27 mouse cellular contexts compared by ENCODE assay signal in the genomic region with DNA sequence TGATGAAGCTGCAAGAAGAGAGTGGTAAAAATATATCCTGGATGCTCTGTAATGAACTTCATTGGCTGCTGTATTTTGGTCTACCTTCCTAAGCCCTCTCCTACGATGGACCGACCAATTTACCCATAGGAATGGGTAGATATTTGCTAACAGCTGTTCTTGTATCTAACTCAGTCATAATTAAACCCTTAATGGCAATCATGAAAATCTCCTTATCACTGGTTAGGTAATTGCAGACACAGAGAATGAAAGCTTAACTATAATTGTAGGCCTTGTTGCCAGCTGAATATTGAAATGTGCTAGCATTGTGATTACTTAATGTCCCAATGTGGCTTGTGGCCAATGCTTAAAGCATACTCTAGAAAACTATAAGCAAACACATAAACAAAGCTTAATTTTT.
DNase-seq lines count a peak whose midpoint lies in the region; ATAC-seq and TF ChIP-seq lines count a peak whose summit lies in the region.
"Had no signal": no experiment of that assay in that cellular context is flagged by ENCODE, and none has a peak within 500 bp of the region (broad histone marks: within the 10 kb centered on the region; RNA-seq: fewer than 3 reads in every experiment).

No protein-coding gene starts in this region.

- peak; percentile 50; the same call in 1 of the 2 replicates for ATAC-seq in forebrain, embryonic 14.5 days
- no peak for ATAC-seq in forebrain, embryonic 12.5 days (ENCODE audit: low FRiP score)
- no peak for ATAC-seq in forebrain, postnatal 0 days
- ATAC-seq in forebrain, embryonic 11.5 days (replicated peaks; ENCODE audit: low FRiP score), result no peak
- ATAC-seq in midbrain, postnatal 0 days (ENCODE audit: low FRiP score), result no peak
- no peak for ATAC-seq in midbrain, embryonic 14.5 days (ENCODE audit: low FRiP score, low TSS enrichment)
- ATAC-seq: activated CD4-positive, CD25-positive, alpha-beta regulatory T cell, adult 4 months; CD4-positive, CD25-positive, alpha-beta regulatory T cell, adult 4 months; Patski had no signal

- no peaks in the 10 kb centered on the region for H3K4me1 ChIP-seq in forebrain, embryonic 14.5 days (ENCODE audit: control insufficient read depth, insufficient read depth, low read length)
- H3K4me1 ChIP-seq in forebrain, embryonic 12.5 days, result no peaks in the 10 kb centered on the region
- H3K4me1 ChIP-seq in forebrain, postnatal 0 days (ENCODE audit: insufficient read depth), result no peaks in the 10 kb centered on the region
- H3K4me1 ChIP-seq in forebrain, embryonic 11.5 days (replicated peaks; ENCODE audit: control insufficient read depth, insufficient read depth, low read length), result no peaks in the 10 kb centered on the region
- no peaks in the 10 kb centered on the region for H3K4me1 ChIP-seq in midbrain, postnatal 0 days (ENCODE audit: insufficient read depth, low read length)
- no peaks in the 10 kb centered on the region for H3K4me1 ChIP-seq in midbrain, embryonic 14.5 days (ENCODE audit: control insufficient read depth, insufficient read depth, low read length)
- H3K4me1 ChIP-seq: embryonic facial prominence, embryonic 13.5 days; embryonic facial prominence, embryonic 15.5 days; forebrain, embryonic 10.5 days had no signal

- 74% methylated on average over 2 of the region's 2 CpGs for WGBS in forebrain, embryonic 14.5 days
- WGBS in forebrain, embryonic 12.5 days, result 60% methylated on average over 2 of the region's 2 CpGs
- 70% methylated on average over 2 of the region's 2 CpGs for WGBS in forebrain, postnatal 0 days
- WGBS in forebrain, embryonic 11.5 days, result 88% methylated on average over 2 of the region's 2 CpGs
- 76% methylated on average over 2 of the region's 2 CpGs for WGBS in midbrain, postnatal 0 days
- 94% methylated on average over 2 of the region's 2 CpGs for WGBS in midbrain, embryonic 14.5 days

- H3K9ac ChIP-seq in forebrain, embryonic 14.5 days (ENCODE audit: low read length), result no peak overlapping the region
- no peak overlapping the region for H3K9ac ChIP-seq in forebrain, embryonic 12.5 days
- H3K9ac ChIP-seq in forebrain, postnatal 0 days, result no peak overlapping the region
- H3K9ac ChIP-seq in forebrain, embryonic 11.5 days (ENCODE audit: low read length), result no peak overlapping the region
- no peak overlapping the region for H3K9ac ChIP-seq in midbrain, postnatal 0 days (replicated peaks; ENCODE audit: low read length, poor library complexity, severe bottlenecking)
- H3K9ac ChIP-seq in midbrain, embryonic 14.5 days (replicated peaks; ENCODE audit: low read length), result no peak overlapping the region
- H3K9ac ChIP-seq: embryonic facial prominence, embryonic 13.5 days; embryonic facial prominence, embryonic 15.5 days had no signal

- TF ChIP-seq CTCF in forebrain, postnatal 0 days (IDR thresholded peaks at IDR 0.05; ENCODE audit: low read depth), result no peak
- no peak for TF ChIP-seq CTCF in midbrain, postnatal 0 days (IDR thresholded peaks at IDR 0.05)
- no peak for TF ChIP-seq CTCF in brain, embryonic 14.5 days (IDR thresholded peaks at IDR 0.05; ENCODE audit: borderline replicate concordance, extremely low read depth, insufficient read depth, insufficient read length)

- no peaks in the 10 kb centered on the region for H3K9me3 ChIP-seq in forebrain, embryonic 14.5 days (replicated peaks; ENCODE audit: control insufficient read depth, low read length)
- H3K9me3 ChIP-seq in forebrain, embryonic 12.5 days, result no peaks in the 10 kb centered on the region
- no peaks in the 10 kb centered on the region for H3K9me3 ChIP-seq in forebrain, postnatal 0 days (ENCODE audit: low read length)
- no peaks in the 10 kb centered on the region for H3K9me3 ChIP-seq in forebrain, embryonic 11.5 days (ENCODE audit: control insufficient read depth, low read length)
- H3K9me3 ChIP-seq in midbrain, postnatal 0 days (ENCODE audit: low read length), result no peaks in the 10 kb centered on the region
- H3K9me3 ChIP-seq in midbrain, embryonic 14.5 days (ENCODE audit: control insufficient read depth, low read length), result no peaks in the 10 kb centered on the region
- H3K9me3 ChIP-seq: embryonic facial prominence, embryonic 13.5 days; embryonic facial prominence, embryonic 15.5 days; forebrain, embryonic 10.5 days; G1E had no signal

- no peak overlapping the region for H3K4me2 ChIP-seq in forebrain, embryonic 14.5 days (ENCODE audit: low read length)
- no peak overlapping the region for H3K4me2 ChIP-seq in forebrain, embryonic 12.5 days
- no peak overlapping the region for H3K4me2 ChIP-seq in forebrain, postnatal 0 days (ENCODE audit: low read depth)
- H3K4me2 ChIP-seq in forebrain, embryonic 11.5 days (ENCODE audit: low read depth, low read length, severe bottlenecking), result no peak overlapping the region
- H3K4me2 ChIP-seq in midbrain, postnatal 0 days (ENCODE audit: low read depth, low read length, poor library complexity, severe bottlenecking), result no peak overlapping the region
- no peak overlapping the region for H3K4me2 ChIP-seq in midbrain, embryonic 14.5 days (ENCODE audit: low read length)
- H3K4me2 ChIP-seq: embryonic facial prominence, embryonic 13.5 days; embryonic facial prominence, embryonic 15.5 days had no signal

- H3K4me3 ChIP-seq in forebrain, embryonic 14.5 days (ENCODE audit: low read depth, low read length), result no peak overlapping the region
- no peak overlapping the region for H3K4me3 ChIP-seq in forebrain, embryonic 12.5 days (replicated peaks)
- H3K4me3 ChIP-seq in forebrain, postnatal 0 days (ENCODE audit: low read depth, low read length), result no peak overlapping the region
- no peak overlapping the region for H3K4me3 ChIP-seq in forebrain, embryonic 11.5 days (ENCODE audit: low read depth, low read length)
- no peak overlapping the region for H3K4me3 ChIP-seq in midbrain, postnatal 0 days (ENCODE audit: low read depth, low read length)
- no peak overlapping the region for H3K4me3 ChIP-seq in midbrain, embryonic 14.5 days (replicated peaks; ENCODE audit: low read depth, low read length)
- H3K4me3 ChIP-seq: embryonic facial prominence, embryonic 13.5 days; embryonic facial prominence, embryonic 15.5 days; erythroblast, embryonic 14.5 days; forebrain, embryonic 10.5 days had no signal

- no peak for TF ChIP-seq POLR2A in brain, embryonic 14.5 days (IDR thresholded peaks at IDR 0.05; ENCODE audit: borderline replicate concordance, extremely low read depth, insufficient read depth, insufficient read length, poor library complexity, severe bottlenecking)

- no peaks in the 10 kb centered on the region for H3K27me3 ChIP-seq in forebrain, embryonic 14.5 days (replicated peaks; ENCODE audit: control insufficient read depth, insufficient read depth, low read length)
- no peaks in the 10 kb centered on the region for H3K27me3 ChIP-seq in forebrain, embryonic 12.5 days
- no peaks in the 10 kb centered on the region for H3K27me3 ChIP-seq in forebrain, postnatal 0 days (ENCODE audit: insufficient read depth, low read length)
- no peaks in the 10 kb centered on the region for H3K27me3 ChIP-seq in forebrain, embryonic 11.5 days (ENCODE audit: control insufficient read depth, insufficient read depth, low read length)
- no peaks in the 10 kb centered on the region for H3K27me3 ChIP-seq in midbrain, postnatal 0 days (ENCODE audit: insufficient read depth, low read length)
- H3K27me3 ChIP-seq in midbrain, embryonic 14.5 days (ENCODE audit: control insufficient read depth, insufficient read depth, low read length), result no peaks in the 10 kb centered on the region
- H3K27me3 ChIP-seq: CH12.LX; embryonic facial prominence, embryonic 13.5 days; embryonic facial prominence, embryonic 15.5 days had no signal

- peak; percentile 60 for DNase-seq in forebrain, embryonic 14.5 days (ENCODE audit: low spot score)
- peak; percentile 6 for DNase-seq in forebrain, postnatal 0 days
- DNase-seq in forebrain, embryonic 11.5 days (ENCODE audit: low spot score), result no peak
- peak; percentile 2 for DNase-seq in midbrain, postnatal 0 days (ENCODE audit: low spot score)
- no peak for DNase-seq in midbrain, embryonic 14.5 days
- DNase-seq in brain, embryonic 14.5 days (ENCODE audit: low read depth), result peak; percentile 64
- DNase-seq: adrenal gland, adult 8-10 months; adrenal gland, postnatal 14 days; adrenal gland, postnatal 36 days; B cell, adult 2 months; cerebellum, adult 11 months; cerebellum, adult 18-20 months; cerebellum, adult 8-10 months; cerebellum, adult 9-11 months; cerebellum, postnatal 14 days; cerebellum, postnatal 36 days; embryo, embryonic 11 days had no signal

- no peak overlapping the region for H3K27ac ChIP-seq in forebrain, embryonic 14.5 days (ENCODE audit: low read depth, low read length)
- no peak overlapping the region for H3K27ac ChIP-seq in forebrain, embryonic 12.5 days
- H3K27ac ChIP-seq in forebrain, postnatal 0 days (ENCODE audit: low read depth, low read length), result no peak overlapping the region
- H3K27ac ChIP-seq in forebrain, embryonic 11.5 days (ENCODE audit: low read depth, low read length), result no peak overlapping the region
- H3K27ac ChIP-seq in midbrain, postnatal 0 days (ENCODE audit: low read depth, low read length), result no peak overlapping the region
- H3K27ac ChIP-seq in midbrain, embryonic 14.5 days (replicated peaks; ENCODE audit: low read depth, low read length), result no peak overlapping the region
- H3K27ac ChIP-seq: embryonic facial prominence, embryonic 13.5 days; embryonic facial prominence, embryonic 15.5 days; forebrain, embryonic 10.5 days had no signal

- no peaks in the 10 kb centered on the region for H3K36me3 ChIP-seq in forebrain, embryonic 14.5 days (ENCODE audit: control insufficient read depth, insufficient read depth, low read length)
- no peaks in the 10 kb centered on the region for H3K36me3 ChIP-seq in forebrain, embryonic 12.5 days (replicated peaks)
- no peaks in the 10 kb centered on the region for H3K36me3 ChIP-seq in forebrain, postnatal 0 days (ENCODE audit: insufficient read depth)
- H3K36me3 ChIP-seq in forebrain, embryonic 11.5 days (ENCODE audit: control insufficient read depth, insufficient read depth, low read length), result no peaks in the 10 kb centered on the region
- H3K36me3 ChIP-seq in midbrain, postnatal 0 days (ENCODE audit: insufficient read depth, low read length), result no peaks in the 10 kb centered on the region
- no peaks in the 10 kb centered on the region for H3K36me3 ChIP-seq in midbrain, embryonic 14.5 days (ENCODE audit: control insufficient read depth, insufficient read depth, low read length)
- H3K36me3 ChIP-seq: embryonic facial prominence, embryonic 13.5 days; embryonic facial prominence, embryonic 15.5 days; forebrain, embryonic 10.5 days; G1E had no signal

Comparison
In these comparisons a context has a peak if more than half of its experiments do, and no peak if none do; other contexts are left out.
1. DNase-seq: peak in forebrain, embryonic 14.5 days (single experiment), forebrain, postnatal 0 days (single experiment), midbrain, postnatal 0 days (single experiment) and brain, embryonic 14.5 days (single experiment); none in forebrain, embryonic 11.5 days (single experiment) and midbrain, embryonic 14.5 days (single experiment).